ENCODE assay signal across 21 mouse cellular contexts in the genomic region with DNA sequence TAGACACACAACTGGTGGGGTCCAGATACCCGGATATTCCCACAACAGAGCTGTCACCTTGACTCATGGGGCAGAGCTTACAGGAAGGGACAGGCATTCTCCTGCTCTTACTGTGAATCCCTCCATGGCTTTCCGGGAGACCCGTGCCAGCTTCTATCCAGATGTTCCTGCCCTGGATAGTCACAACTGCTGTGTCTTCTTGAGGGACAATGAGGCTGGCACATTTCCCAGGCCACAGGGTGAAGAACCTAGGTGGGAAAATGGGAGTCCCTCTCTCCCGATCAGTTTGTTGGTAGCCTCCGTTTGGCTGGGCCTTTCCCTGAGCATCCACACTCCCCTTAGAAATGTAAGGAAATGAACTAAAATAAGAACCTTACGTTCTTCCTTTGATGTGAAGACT. TPM values are rescaled to one million over a fixed set of nuclear protein-coding genes. Genes with fewer than 3 reads are reported as not detected.
DNase-seq lines count a peak whose midpoint lies in the region; TF ChIP-seq lines count a peak whose summit lies in the region.
"Had no signal": no experiment of that assay in that cellular context is flagged by ENCODE, and none has a peak within 500 bp of the region (broad histone marks: within the 10 kb centered on the region; RNA-seq: fewer than 3 reads in every experiment).

No protein-coding gene starts in this region.

- intact Hi-C loops in heart, adult 2 months (cut with DNase I) = loop anchor here (2.0 kb wide), 1 partner anchor 14 kb away; no protein-coding TSS in a partner anchor
- intact Hi-C loops in left cerebral cortex, adult 2 months (cut with DNase I) = no loop called here
- intact Hi-C loops in left cerebral cortex, postnatal 14 days (cut with DNase I) = no loop called here

- H3K79me2 ChIP-seq in heart, adult 2 months (replicated peaks; ENCODE audit: control insufficient read depth, insufficient read depth, low read length) = no peaks in the 10 kb centered on the region

- H3K27me3 ChIP-seq in heart, adult 2 months (ENCODE audit: control insufficient read depth, insufficient read depth, low read length) = no peaks in the 10 kb centered on the region
- H3K27me3 ChIP-seq: embryonic facial prominence, embryonic 15.5 days; forebrain, embryonic 15.5 days; intestine, embryonic 15.5 days had no signal

- WGBS in heart, adult 2 months = 61% methylated on average over 6 of the region's 6 CpGs

- no peak for TF ChIP-seq CTCF in heart, adult 2 months (IDR thresholded peaks at IDR 0.05)
- no peak for TF ChIP-seq CTCF in left cerebral cortex, adult 2 months (IDR thresholded peaks at IDR 0.05)

- peak overlapping the region; percentile 79 for H3K27ac ChIP-seq in heart, adult 2 months
- peak overlapping the region; percentile 60 for H3K27ac ChIP-seq in left cerebral cortex, adult 2 months
- H3K27ac ChIP-seq: forebrain, embryonic 15.5 days; hindbrain, embryonic 10.5 days; hindbrain, embryonic 14.5 days; intestine, embryonic 15.5 days had no signal

- TF ChIP-seq POLR2A in heart, adult 2 months (IDR thresholded peaks at IDR 0.05; ENCODE audit: insufficient read depth, low read depth, low read length) = no peak

- DNase-seq in adrenal gland, postnatal 14 days = peak; percentile 22
- DNase-seq in adrenal gland, adult 2 months = no peak
- no peak for DNase-seq in heart, adult 2 months
- no peak for DNase-seq in heart, adult 9 months (ENCODE audit: low spot score in 2 of 2)
- DNase-seq in left cerebral cortex, adult 2 months (ENCODE audit: extremely low spot score in 1 of 2, low spot score in 2 of 2) = no peak
- DNase-seq in left cerebral cortex, postnatal 14 days (ENCODE audit: low spot score in 2 of 2) = no peak
- no peak for DNase-seq in testis, postnatal 10 days (ENCODE audit: low spot score)
- DNase-seq: adrenal gland, postnatal 10 days; B cell, adult 2 months; cerebellum, adult 18-20 months; cerebellum, postnatal 10 days; embryo, embryonic 11 days; gastrocnemius, postnatal 14 days; heart, postnatal 10 days; kidney, adult 18-20 months had no signal

- peaks cover 36% of the 10 kb centered on the region for H3K4me1 ChIP-seq in heart, adult 2 months (ENCODE audit: control insufficient read depth, insufficient read depth, low read length)
- H3K4me1 ChIP-seq: forebrain, embryonic 15.5 days had no signal

- H3K4me3 ChIP-seq in heart, adult 2 months = no peak overlapping the region
- H3K4me3 ChIP-seq in left cerebral cortex, adult 2 months = no peak overlapping the region
- H3K4me3 ChIP-seq: embryonic facial prominence, embryonic 15.5 days; forebrain, embryonic 15.5 days; hindbrain, embryonic 10.5 days; intestine, embryonic 15.5 days had no signal

- no peak for TF ChIP-seq EP300 in heart, adult 2 months (IDR thresholded peaks at IDR 0.05; ENCODE audit: insufficient read depth, low read depth, low read length)

- H3K9ac ChIP-seq in heart, adult 2 months (ENCODE audit: low read depth, low read length) = no peak overlapping the region
- H3K9ac ChIP-seq: embryonic facial prominence, embryonic 15.5 days; forebrain, embryonic 15.5 days; hindbrain, embryonic 14.5 days; intestine, embryonic 15.5 days had no signal

- H3K36me3 ChIP-seq in heart, adult 2 months (ENCODE audit: control insufficient read depth, insufficient read depth, low read length) = 0 out of 2 replicates have a peak, but pooled peaks cover 4% of the 10 kb centered on the region
- H3K36me3 ChIP-seq: embryonic facial prominence, embryonic 15.5 days; forebrain, embryonic 15.5 days; G1E; hindbrain, embryonic 10.5 days; intestine, embryonic 15.5 days had no signal

RNA-seq across cellular contexts. Expression of gene Ergic1, which starts 32.5 kb away (rescaled TPM):
- total RNA-seq in adrenal gland, postnatal 14 days (2021) = 126 and 143 TPM in 2 replicates
- total RNA-seq in adrenal gland, adult 2 months (2021) = 100 to 1,000 TPM; 166 to 170 TPM
- polyA plus RNA-seq in adrenal gland, adult 2 months (2012; rRNA removed) = 132 and 156 TPM in 2 replicates
- 10 to 100 TPM; 53.6 to 59.4 TPM for total RNA-seq in heart, adult 2 months (2021)
- 64.4 and 84.3 TPM in 2 replicates for polyA plus RNA-seq in heart, adult 2 months (2012; rRNA removed)
- total RNA-seq in left cerebral cortex, adult 2 months (2021) = 100 to 1,000 TPM; 144 to 149 TPM
- 100 to 1,000 TPM; 180 to 195 TPM for total RNA-seq in left cerebral cortex, postnatal 14 days (2021)

RNA-seq across cellular contexts. Expression of gene Dusp1, which starts 33.2 kb away (rescaled TPM):
- 56.6 and 66.3 TPM in 2 replicates for total RNA-seq in adrenal gland, postnatal 14 days (2021)
- total RNA-seq in adrenal gland, adult 2 months (2021) = 10 to 100 TPM; 33.5 to 67.7 TPM
- 80.9 and 86.9 TPM in 2 replicates for polyA plus RNA-seq in adrenal gland, adult 2 months (2012; rRNA removed)
- total RNA-seq in heart, adult 2 months (2021) = 10 to 100 TPM; 61.4 to 71.3 TPM
- 122 and 171 TPM in 2 replicates for polyA plus RNA-seq in heart, adult 2 months (2012; rRNA removed)
- total RNA-seq in left cerebral cortex, adult 2 months (2021) = 10 to 100 TPM; 58.0 to 65.6 TPM
- total RNA-seq in left cerebral cortex, postnatal 14 days (2021) = 10 to 100 TPM; 28.4 to 33.2 TPM
